Mouse (Mus musculus): ENCODE data around the gene Slc4a10.
"Not testable (repeated sequence)": the region's sequence is repeated elsewhere in the genome, so short reads cannot be mapped to it uniquely, and the experiment has no call there.

Slc4a10 gene

DNA sequence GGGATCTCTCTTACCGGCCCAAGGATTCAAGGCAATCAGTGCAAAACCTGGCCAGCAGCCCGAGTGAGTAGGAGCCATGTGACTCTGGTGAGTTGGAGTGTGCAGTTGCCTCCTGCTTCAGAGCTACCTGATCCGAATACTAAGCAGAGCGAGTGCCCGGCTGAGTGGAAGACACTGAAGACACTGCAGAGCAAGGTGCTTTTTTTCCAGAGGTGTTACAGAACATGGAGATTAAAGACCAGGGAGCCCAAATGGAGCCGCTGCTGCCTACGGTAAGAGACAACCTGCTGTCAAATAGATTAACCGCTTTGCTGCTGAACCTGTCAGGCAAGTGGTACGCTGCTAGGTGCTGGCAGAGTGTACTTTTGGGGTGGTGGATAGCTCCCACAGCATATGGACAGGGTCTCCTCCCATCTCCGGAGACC lies at the start of gene Slc4a10:
Gene Slc4a10, plus strand, starts transcription at position 42 of the 425 bp plus-strand sequence.
- in situ Hi-C loops (cut with MboI, MseI), result no loop called here

DNA sequence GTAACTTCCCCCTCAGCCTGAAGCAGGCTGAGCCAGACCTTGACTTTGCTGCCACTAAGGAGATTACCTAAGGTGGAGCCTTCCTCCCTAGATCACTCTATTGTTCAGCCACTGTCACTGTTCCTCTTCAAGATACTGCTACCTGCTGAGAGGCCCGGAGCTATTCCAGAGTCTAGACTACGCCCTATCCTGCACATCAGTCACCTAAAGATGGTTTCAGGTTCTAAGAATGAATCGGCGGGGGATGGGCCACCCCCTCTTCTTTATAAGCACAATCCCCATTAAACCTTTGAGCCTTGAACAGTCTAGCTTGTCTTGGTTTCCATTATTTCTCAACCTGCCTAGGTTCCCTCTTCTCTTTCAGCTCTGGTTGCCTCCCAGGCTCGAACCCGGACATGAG lies 45.0 kb upstream of the Slc4a10 start:
- in situ Hi-C loops (cut with MboI, MseI), result not testable (repeated sequence)

DNA sequence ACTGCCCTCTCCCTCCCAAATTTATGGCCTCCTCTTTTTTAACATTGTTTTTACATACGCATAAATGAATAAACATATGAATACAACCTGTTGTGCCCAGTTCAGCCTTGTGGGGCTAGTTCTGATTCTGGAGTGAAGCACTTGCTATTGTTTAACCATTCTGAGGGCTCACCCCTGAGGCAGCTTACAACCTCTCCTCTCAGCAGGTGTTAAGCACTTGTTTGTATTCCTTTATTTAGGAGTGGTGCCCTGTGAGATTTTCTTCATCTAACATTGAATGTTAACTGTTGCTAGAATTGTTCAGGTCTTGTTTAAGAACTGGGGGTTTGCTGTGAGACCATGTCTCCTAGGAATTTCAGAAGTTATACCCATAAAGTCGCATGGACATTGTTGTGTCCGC lies 28.1 kb upstream of the Slc4a10 start:
- in situ Hi-C loops (cut with MboI, MseI), result no loop called here

DNA sequence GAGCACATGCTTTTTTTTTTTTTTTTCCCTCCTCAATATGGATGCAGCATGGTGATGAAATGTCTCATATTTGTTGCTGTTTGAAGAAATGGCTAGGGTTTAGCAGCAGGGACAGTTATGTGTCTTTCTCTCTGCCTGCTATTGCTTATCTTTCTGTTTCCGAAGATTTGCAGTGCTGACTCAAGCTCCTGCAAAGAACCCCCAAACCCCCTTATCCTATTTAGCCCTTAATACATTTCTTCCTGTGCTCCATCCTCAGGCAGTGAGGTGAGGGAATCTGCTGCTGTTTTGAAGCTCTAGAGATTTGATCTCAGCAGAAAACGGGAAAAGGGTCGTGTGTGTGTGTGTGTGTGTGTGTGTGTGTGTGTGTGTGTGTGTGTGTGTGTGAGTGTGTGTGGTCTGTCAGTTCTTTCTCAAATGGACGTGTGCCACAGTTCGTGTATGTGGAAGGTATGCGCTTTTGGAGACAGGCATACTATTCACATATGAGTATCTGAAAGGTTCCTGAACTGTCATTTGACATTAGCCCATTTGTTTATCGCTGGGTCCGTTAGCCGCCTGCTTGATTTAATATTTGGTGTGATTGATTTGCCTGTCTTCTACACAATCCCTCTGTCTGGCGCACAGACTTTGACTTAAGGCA lies 720 bp downstream of the Slc4a10 start:
- in situ Hi-C loops (cut with MboI, MseI), result no loop called here

DNA sequence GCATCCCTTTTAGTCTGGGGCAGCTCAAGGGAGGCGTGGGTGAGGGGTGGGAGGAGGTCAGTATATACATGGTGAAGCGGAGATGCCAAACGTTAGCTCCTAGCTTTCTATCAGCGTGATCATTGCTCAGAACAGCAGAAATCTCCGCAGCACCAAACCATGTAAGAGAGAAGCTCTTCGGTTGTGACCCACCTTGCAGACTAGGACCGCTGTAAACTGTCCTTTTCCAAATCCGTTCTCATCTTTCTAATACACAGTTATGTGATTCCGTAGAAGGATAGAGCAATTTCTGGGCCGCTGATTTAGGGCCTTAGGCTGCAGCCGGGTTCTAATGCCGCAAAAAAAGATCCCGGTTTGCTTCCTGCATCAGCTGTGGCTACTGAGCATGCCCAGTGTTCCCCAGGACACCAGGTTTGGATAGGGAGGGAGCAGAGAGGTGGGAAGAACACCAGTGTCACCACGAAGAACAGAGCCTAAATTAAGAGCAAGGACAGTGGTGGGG lies 1.3 kb downstream of the Slc4a10 start:
- in situ Hi-C loops (cut with MboI, MseI), result no loop called here

DNA sequence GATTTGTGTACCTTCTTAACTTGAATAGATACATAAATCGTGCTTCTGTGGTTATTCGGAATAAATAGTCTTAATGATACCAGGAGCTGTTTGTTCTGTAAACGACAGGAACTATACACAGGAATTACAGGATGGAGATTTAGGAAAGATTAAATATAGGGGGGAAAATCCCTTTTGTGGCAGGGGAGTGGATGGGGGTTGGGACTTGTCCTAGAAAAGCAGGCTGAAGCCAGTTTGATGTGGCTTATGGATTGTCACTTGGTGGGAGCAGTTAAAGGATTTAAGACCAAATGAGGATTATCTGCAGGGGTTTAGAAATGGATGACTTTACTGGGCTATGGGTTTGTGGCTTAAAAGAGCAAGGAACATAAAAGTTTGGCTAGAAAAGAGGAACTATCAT lies 1.9 kb downstream of the Slc4a10 start:
- in situ Hi-C loops (cut with MboI, MseI), result no loop called here

DNA sequence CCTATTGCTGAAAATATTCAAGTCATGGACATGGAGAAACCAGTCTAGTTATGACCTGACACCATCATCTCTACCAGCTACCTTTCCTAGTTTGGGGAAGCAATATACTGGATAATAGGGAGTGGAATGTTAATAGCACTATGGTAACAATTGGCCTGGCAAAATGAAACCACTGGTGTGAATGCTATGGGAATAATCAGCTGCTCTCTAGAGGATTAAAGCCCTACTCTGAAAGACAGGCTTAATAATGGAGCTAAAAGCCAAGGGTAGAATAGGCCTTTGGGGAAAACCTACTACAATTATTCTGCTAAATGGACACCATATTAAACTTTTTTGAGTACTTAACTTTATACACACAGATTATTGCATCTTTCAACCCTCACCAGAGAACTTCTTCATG lies 30.2 kb downstream of the Slc4a10 start:
- in situ Hi-C loops (cut with MboI, MseI), result no loop called here

DNA sequence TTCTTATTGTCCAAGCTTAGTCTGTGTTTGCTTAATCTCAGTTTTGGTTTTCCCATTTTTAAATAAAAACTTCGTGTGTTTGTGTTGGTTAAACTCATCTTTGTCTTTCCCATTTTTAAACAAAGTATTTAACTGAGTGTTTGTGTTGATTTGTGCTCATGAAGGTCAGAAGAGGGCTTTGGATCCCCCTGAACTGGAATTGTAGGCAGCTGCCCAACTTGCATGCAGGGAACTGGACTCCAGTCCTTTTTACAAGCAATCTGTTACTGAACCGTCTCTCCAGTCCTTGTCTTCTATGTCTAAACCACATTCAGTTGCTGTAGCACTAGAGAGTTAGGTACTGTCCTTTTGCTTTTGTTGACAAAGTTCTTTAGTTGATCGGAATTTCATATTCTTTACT lies 41.3 kb downstream of the Slc4a10 start:
- in situ Hi-C loops (cut with MboI, MseI), result loop anchor here in 1 of 2 experiments (10.0 kb wide), 1 partner anchor 1593 kb away; no protein-coding TSS in a partner anchor

DNA sequence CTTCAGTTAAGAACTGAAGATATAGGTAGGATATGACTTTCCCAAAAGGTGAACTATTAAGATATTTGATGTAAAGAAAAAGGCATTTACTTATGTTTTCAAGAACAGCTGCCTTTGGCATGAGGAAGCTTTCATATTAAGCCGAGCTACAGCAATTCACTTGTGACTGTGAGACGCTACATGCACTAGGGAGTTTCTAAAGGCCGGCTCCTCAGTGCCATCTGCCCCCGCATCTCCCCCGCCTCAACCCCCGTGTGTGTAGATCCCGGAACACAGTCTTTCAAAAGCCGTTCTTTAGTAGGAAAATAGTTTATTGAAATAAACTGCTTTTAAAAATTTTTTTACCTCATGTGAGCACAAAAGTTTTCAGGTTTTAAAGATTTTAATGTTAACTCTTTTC lies 42.5 kb downstream of the Slc4a10 start:
- in situ Hi-C loops (cut with MboI, MseI), result loop anchor here in 1 of 2 experiments (10.0 kb wide), 1 partner anchor 1594 kb away; no protein-coding TSS in a partner anchor

DNA sequence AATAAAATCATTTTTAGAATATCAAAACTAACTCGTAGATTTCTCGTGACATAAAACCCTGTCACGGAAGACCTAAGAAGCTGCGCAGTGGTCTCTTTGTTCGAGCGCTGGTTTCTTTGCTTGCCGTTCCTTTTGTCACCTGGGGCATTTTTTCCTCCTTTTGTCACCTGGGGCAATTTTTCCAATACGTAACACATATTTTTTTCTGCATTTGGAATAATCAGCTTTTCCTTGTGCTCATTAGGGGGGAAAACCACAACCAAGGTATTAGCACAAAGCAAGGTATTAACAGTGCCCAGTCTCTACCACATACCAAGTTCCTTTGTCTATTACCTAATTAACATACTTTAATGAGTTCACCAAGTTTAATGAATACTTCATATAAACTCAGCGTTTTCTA lies 42.9 kb downstream of the Slc4a10 start:
- in situ Hi-C loops (cut with MboI, MseI), result loop anchor here in 1 of 2 experiments (10.0 kb wide), 1 partner anchor 1594 kb away; no protein-coding TSS in a partner anchor

DNA sequence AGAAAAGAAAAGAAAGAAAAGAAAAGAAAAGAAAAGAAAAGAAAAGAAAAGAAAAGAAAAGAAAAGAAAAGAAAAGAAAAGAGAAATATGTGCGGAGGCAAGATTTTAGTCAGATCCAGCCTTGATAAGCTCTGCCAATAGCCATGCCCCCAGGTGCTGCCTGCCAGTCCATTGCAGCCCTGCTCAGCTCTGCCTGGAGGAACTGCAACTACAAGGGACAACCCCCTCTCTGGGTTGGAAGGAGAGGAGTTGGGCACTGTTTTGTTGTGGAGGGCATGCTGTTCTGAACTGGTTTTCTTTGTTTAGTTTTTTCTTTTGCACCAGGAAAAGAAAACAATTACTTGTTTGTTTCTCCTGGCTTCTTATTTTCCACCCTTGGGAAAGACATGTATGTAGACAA lies 54.3 kb downstream of the Slc4a10 start:
- in situ Hi-C loops (cut with MboI, MseI), result no loop called here

DNA sequence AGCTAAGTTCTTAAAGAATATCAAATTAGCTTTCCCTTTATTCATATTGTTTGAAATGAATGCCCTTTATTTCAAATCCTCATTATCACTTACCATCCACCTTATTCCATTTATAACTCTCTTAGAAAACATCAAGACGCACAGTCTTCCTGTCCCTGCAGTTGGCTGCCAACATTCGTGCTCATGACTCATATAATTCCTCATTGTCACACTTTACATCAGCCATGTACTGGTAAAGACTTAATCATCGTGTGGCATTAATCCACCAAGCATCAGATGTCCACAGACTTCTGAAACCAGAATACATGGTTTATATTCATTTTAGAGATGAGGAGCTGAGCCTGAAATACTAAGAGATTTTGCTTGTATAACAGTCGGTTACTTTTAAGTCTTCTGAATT lies 69.1 kb downstream of the Slc4a10 start:
- in situ Hi-C loops (cut with MboI, MseI), result no loop called here

DNA sequence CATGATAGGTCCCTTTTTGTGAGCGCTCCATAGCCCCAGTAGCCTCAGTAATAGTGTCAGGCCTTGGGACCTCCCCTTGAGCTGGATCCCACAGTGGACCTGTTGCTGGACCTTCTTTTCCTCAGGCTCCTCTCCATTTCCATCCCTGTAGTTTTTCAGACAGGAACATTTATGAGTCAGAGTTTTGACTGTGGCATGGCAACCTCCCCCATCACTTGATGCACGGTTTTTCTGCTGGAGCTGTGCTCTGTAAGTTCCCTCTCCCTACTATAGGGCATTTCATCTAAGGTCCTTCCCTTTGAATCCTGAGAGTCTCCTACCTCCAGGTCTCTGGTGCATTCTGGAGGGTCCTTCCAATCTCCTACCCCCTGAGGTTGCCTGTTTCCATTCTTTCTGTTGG lies 83.7 kb downstream of the Slc4a10 start:
- in situ Hi-C loops (cut with MboI, MseI), result loop anchor here in 1 of 2 experiments (10.0 kb wide), 1 partner anchor 455 kb away; no protein-coding TSS in a partner anchor

DNA sequence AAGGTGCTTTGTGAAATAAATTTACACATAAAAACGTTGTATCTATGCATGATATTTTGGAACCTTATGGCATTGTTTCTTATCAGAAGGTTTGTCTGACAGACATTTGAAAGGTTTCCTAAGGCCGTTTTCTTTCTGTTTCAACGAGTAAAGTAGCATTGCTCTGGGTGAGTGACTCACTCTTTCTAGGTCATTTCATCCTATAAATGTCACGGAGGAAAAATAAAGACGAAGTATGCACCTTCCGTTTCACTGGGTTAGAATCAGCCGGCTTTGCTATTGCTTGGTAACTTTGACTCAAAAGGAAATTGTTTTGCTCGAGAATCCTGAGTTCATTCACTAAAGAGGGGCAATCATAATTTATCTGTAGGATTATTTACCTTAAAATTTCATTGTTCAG lies 88.6 kb downstream of the Slc4a10 start:
- in situ Hi-C loops (cut with MboI, MseI), result loop anchor here in 1 of 2 experiments (10.0 kb wide), 1 partner anchor 460 kb away; no protein-coding TSS in a partner anchor

DNA sequence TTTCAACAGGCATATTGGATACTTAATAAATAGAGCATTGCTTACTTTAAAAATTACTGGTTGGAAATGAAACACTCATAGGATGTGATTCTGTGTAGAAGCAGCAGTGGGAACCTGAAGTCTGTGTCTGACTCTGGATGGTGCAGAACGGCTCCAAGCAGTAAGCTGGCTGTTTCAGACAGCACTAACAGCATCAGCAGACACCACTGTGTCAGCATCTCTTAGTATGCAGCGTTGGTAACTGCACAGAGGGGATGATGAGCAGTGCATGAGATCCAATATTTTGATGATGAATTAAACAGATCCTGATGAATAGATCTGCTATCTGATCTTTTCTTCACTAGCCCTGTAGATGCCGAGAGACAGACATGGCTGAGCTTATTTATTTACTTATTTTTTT lies 101.4 kb downstream of the Slc4a10 start:
- in situ Hi-C loops (cut with MboI, MseI), result loop anchor here (5.0 to 10.0 kb wide), 2 partner anchors 480 to 1033 kb away; no protein-coding TSS in a partner anchor

DNA sequence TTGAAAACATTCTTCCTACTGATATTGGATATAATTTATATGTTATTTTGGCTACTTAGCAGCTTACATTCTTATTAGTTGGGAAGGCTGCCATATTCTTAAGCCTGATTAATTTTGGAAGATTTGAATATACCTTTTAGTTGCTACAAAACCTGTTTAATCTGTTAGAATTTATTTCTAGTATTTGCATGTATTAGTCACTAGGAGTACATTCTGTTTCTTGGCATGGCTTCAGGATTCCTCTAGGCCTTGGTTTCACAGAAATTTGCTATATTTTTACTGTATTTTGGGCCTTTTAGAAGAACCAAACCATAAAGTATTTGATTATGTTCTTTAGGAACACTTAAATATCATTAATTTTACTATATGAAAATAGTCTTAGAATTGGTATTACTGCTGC lies 103.2 kb downstream of the Slc4a10 start:
- in situ Hi-C loops (cut with MboI, MseI), result loop anchor here (5.0 to 10.0 kb wide), 2 partner anchors 478 to 1035 kb away; no protein-coding TSS in a partner anchor

DNA sequence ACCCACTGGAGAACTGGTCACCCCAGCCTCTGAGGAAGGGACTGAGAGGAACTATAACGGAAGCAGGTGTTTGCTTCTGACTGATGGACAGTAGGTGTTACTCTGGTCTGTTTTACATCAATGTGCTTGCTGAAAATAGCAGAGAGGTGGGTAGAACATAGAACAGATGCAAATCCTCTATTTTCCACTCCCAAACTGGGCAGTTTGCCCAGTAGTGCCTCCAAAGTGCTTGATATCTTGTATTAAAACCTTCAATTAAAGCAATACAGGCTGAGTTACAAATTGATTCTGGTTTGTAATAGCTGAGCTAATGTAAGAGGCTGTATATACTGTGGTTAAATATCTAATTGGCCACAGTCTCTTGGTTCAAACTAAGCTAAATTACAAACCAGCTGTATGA lies 104.6 kb downstream of the Slc4a10 start:
- in situ Hi-C loops (cut with MboI, MseI), result no loop called here

DNA sequence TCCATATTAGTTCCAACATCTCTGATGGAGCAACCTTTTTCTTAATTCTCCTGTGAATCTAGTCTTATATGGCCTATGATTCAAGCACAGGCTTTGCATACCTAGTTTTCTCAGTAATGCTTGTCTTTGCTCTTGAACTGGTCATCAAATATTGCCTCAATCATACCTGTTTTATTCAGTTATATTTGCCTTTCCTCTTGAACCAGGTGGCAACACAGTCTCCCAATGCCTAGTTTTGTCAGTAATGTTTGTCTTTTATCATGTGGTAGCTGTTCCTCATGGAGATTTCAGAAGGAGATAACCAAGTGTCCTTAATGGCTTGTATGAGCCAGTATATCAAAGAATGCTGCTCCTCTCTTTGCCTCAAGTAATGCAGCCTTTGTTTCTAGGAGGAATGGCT lies 163.8 kb downstream of the Slc4a10 start:
- in situ Hi-C loops (cut with MboI, MseI), result no loop called here

DNA sequence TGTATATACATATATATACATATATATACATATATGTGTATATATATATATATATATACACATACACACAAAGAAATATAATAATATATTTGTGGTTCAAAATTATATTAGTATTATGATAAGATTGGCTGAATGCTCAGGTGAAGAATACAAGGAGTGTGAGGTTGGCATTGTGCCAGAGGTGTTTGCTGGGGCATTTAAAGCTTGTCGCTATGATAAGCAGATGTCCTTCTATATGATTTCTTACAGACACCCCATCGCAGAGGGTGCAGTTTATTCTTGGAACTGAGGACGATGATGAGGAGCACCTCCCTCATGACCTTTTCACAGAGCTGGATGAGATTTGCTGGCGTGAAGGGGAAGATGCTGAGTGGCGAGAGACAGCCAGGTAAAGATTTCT lies 164.8 kb downstream of the Slc4a10 start:
- in situ Hi-C loops (cut with MboI, MseI), result no loop called here

DNA sequence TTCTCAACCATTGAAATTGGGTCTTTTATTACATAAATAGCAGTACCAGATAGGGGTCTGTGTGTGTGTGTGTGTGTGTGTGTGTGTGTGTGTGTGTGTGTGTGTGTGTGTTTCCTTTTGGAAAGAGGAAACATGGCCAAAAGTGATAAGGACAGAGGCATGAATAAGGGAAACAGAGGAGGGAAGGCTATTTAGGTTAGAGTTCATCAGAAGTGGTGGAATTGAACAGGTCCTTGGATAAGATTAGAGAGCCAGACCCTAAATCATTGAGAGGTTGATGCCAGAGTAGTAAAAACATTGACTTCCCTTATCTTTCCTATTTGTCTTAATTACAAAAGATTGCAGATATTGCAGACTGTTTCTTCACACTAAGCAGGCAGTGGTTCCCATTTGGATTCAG lies 181.3 kb downstream of the Slc4a10 start:
- in situ Hi-C loops (cut with MboI, MseI), result no loop called here

DNA sequence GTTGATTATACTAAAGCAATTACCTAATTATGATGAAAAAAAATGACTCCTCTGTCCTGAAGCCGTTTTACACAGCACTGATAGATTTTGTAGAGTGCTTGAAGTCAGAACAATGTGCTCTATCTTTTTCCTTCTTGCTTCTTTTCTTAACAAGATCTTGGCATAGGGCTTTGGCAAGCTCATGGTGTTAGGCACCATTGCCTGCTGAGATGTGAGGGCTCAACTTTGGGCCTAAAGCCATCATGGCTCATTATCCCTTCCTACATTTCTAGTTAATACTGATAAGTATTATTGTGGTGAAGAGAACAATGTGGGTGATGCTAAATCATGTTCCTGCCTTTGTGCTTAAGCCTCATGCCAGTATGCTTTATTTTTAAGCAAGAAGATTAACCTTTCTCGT lies 185.0 kb downstream of the Slc4a10 start:
- in situ Hi-C loops (cut with MboI, MseI), result no loop called here

DNA sequence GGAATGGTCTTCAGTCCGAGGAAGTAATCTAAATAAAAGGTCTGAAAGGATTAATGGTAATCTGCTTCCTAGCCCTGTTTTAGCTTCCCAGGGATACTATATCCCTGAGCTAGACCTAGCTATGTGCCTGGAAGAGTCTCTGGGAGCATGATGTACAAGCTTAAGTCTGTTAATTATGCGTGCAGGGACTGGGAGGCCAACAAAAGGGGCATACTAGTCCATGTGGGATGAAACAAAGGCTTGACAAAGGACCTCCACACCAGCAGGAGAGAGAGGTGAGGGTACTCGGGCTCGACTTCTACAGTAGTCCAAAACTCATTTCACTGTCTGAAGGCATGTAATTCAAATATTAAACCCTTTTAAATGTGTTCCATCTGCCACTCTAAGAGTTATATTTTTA lies 197.9 kb downstream of the Slc4a10 start:
- in situ Hi-C loops (cut with MboI, MseI), result no loop called here

DNA sequence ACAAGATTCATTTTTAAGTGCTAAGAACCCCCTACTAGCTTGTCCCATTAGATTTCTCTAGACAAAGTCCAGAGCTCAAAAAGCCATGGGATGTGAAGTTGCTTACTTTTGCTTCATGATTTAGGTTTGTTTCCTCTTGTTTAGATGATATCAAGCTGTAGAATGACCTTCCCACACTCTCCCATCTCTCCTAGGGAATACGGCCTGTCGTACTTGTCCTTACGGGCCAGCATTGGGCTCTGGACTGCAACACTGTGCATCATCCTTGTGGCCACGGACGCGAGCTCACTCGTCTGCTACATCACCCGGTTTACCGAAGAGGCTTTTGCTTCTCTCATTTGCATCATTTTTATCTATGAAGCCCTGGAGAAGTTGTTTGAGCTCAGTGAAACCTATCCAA lies 222.2 kb downstream of the Slc4a10 start:
- in situ Hi-C loops (cut with MboI, MseI), result no loop called here

All from T-helper 17 cell (primary cell).